Mouse (Mus musculus): Measurements from ENCODE around the gene Npas3.

Gene Npas3

DNA sequence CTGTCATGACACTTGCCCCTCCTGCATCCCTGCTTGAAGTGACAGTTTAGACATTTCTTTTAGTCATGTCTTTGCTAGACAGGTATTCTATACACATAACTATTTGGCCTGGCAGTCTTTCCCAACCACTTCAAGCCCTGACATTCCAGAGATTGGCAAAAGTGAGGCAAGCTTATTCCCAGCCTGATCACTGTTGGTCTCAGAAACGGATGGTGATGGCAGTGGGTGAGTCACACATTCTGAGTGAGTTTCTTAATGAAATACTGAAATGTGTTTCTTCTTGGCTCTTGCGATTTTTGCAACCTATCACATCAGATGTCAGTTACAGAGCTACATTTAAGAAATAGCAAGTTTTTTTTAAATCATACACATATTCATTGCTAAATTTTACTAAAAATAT lies 175.2 kb downstream of the Npas3 start:
- no peak for DNase-seq

- DNase-seq = no peak
These were observed 177.5 kb downstream of the Npas3 start for GRCm38 (mm10) chr12:53426006-53426405.

DNA sequence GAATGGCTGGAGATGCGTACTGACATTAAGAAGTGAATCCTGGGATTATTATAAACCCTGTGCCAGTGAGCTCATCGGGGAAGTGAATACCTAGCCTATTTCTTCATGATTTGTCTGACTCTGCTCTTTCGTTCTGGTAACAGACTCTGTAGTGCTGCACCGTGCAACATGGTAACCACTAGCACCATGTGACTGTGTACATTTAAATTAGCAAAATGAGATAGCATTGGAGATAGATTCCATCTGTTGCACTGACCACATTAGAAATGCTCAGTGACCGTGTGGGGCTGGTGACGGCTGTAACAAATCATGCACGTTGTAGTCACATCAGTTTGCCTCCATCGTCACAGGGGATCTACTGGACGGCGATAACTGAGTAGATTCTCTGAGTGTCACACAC lies 178.7 kb downstream of the Npas3 start:
- no peak for DNase-seq

DNA sequence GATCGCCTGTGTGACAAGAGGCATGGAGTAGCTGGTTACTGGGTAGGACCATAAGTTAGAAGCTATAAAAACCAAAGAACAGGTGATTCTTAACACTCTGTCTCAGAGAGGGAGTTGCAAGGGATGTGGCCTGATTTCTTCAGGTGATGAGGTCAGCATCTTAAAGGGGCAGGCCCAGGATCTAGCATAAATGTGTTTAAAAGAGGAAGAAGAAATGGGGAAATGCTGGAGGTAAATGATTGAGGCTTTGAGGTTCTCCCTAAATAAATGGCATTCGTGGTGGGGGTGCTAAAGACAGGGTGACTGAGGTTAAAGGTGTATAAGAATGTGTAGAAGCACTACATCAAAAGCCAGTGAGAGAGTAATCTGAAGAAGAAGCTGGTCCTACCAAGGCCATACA lies 193.6 kb downstream of the Npas3 start:
- no peak for DNase-seq

DNA sequence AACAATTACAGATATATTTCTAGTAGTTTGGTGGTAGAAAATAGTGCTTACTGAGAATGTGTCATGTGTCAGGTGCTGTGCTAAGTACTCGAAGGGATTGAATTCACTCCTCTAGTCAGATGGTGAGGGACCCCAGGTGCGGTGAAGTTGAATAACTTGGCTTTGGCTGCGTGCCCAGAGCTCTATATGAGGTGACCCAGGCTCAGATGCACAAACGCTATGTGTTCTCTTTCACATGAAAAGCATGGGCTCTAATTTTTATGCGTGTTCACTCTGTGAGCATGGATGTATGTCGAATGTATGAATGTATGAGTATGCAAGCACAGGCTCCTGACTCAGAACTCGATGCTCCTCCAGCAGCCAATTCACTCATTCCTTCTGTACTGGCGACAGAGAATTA lies 199.0 kb downstream of the Npas3 start:
- DNase-seq = no peak

GRCm38 (mm10) chr12:53448040-53448439 lies 199.6 kb downstream of the Npas3 start:
- no peak for DNase-seq

GRCm38 (mm10) chr12:53467549-53467948 lies 219.1 kb downstream of the Npas3 start:
- DNase-seq = no peak

GRCm38 (mm10) chr12:53474486-53474885 lies 226.0 kb downstream of the Npas3 start:
- DNase-seq = no peak

DNA sequence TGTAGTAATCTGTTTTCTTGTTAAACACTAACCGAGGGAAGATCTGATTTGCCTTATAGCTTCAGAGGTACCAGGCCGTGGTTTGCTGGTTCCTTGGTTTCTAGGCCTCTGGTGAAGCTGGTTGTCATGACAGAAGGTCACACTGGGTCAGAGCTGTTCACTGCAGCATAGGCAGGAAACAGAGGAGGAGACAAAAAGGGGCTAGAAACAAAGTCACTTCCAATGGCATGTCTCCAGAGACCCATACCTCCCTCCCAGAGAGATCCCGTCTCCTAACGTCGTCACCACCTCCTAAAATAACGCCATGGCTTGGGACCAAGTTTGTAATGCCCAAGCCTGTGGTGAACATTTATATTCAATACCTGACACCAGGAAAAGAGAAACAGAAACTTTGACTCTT lies 236.4 kb downstream of the Npas3 start:
- DNase-seq = no peak

DNA sequence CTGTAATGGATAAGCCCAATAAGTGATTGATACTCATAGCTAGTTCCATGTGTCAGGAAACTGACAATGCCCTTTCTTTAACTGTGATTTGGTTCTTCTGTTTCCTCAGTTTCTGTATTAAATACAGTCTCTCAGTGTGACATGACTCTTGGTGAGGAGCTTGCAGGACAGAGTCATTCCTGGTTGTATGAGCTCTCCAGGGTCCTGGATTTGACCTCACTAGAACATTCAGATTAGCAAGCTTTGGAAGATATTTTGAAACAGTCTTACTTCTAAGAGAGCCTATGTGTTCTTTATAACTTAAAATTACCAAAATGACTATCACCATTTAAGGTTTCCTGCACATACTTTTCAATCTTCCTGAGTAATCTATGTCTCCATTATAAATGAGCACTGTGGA lies 247.9 kb downstream of the Npas3 start:
- DNase-seq = no peak

DNA sequence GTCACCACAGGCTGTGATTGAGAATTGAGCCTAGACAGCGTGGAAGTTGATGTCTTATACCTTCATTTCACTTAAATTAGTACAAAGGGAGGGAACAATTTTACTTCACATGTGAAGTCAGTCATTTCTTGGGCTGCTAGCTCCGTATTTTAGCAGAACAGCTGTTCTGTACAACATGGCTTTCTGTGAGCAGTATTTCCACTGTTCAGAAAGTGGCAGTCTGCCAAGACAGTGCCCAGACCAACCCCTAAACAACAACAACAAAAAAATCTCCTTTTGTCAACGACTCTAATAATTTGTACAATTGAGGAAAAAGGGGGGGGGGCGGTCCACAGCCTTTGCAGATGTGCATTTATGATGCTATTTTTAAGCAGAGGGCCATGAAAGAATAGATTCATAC lies 266.4 kb downstream of the Npas3 start:
- no peak for DNase-seq

DNA sequence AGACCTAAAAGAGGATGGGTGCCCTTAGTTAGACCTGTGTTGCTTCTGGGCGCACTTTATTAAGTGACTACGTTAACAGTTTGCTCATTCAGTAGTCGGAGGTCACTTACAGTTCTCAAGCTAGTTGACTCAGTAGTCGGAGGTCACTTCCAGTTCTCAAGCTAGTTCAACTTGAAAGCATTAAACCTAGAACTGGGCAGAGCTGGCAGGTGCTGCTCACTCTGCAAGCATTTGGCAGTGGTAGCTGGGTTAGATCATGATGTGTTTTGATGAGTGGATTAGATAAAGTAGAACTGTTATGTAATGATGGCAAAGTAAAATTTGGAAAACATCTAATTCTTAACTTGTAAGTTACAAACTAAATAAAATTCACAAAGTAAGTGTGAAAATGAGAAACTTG lies 271.1 kb downstream of the Npas3 start:
- DNase-seq = no peak

GRCm38 (mm10) chr12:53522631-53523030 lies 274.2 kb downstream of the Npas3 start:
- no peak for DNase-seq

DNA sequence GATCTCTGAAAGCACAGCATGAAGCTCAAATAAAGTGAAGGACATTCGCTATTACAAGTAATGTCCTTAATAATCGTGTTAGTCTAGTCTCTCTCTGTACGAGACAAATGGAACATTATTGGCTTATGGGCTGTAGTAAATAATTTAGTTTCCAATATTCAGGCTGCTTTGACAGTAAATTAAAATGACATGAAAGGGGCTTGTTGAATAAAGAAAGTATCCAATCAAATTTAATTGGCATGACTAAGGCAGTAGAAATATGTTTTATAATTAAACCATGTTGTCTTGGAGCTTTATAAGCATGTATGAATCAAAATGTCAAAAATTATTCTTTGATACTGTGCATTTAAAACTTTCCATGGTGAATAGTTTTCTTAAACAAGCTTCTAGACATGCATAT lies 278.6 kb downstream of the Npas3 start:
- no peak for DNase-seq

DNA sequence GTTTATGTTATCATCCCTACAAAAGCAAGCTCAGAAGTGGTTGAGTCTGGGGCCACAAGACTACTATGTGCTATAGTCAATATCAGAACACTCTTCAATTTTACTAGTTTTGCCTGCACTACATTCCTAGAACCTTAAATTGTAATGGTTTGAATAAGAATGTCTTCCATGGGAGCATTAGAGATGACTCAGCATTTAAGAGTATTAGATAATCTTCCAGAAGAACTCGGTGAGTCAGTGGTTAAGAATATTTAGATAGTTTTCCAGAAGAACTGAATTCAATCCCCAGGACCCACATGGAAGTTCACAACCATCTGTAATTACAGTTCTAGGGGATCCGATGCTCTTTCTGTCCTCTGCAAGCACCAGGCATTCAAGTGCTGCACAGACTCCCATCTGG lies 280.9 kb downstream of the Npas3 start:
- DNase-seq = no peak

DNA sequence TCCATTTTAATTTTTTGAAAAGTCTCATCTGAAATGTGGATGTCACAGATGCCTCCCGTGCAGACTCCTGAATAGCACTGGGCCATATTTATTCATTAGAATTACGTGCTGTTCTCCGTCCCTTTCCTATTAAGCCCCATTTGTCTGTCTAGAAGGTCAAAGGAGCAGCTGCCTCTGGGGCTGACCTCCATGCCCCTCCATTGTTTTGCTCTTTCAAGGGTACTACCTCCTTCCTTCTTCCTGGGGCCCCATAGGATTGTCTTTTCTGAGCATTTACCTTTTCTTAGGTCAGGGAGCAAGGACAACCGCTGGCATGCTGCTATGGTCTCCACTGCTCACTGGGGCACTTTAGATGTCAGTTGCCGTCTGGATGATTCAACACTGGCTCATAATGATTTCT lies 288.3 kb downstream of the Npas3 start:
- DNase-seq = no peak

DNA sequence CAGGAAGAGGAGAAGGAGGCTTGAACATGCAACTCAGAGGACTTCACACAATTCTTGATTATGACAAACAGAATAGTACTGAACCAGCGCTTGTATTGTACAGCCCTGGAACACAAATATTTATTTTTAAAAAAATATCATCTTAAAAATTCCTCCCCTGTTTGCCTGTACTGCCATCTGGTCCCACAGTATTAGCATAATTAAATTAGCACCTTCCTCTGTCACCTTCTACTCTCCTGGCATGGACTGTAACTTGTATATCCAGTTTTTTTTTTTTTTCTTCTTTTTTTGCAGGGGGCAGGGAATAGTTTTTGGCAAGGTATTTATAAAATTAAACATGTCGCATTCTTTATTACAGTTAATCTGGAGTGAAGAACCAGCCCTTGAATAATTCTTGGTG lies 307.9 kb downstream of the Npas3 start:
- DNase-seq = no peak

- DNase-seq = no peak
These were observed 309.8 kb downstream of the Npas3 start for GRCm38 (mm10) chr12:53558259-53558658.

- DNase-seq = no peak
These were observed 318.4 kb downstream of the Npas3 start for GRCm38 (mm10) chr12:53566712-53567387.

GRCm38 (mm10) chr12:53581181-53581580 lies 332.7 kb downstream of the Npas3 start:
- DNase-seq = no peak

GRCm38 (mm10) chr12:53587249-53587648 lies 338.8 kb downstream of the Npas3 start:
- no peak for DNase-seq

- DNase-seq = no peak
These were observed 339.4 kb downstream of the Npas3 start for GRCm38 (mm10) chr12:53587691-53588504.

DNA sequence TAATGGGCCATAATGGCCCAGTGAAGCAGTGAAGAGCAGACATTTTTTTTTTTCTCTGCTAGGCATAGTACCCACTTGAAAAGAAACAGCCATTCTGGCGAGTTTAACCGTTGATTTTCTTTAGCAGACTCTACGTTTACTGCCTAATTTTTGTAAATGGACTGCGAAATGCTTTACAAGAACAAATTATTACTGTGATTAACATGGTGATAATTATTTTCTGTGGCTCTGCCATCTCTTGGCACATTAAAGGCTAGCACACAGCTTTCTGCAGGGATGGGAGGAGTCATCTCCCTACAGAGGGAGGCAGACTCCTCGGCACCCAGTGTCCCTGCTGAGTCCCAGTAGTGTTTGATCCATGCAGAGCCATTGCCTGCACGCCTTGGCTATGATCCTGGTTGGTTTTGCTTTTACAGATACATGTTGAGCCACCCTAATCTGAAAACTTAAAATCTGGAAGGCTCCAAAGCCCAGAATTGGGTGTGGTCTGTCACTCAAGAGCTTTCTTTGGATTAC lies 341.0 kb downstream of the Npas3 start:
- no peak for DNase-seq

- DNase-seq = no peak
These were observed 357.2 kb downstream of the Npas3 start for GRCm38 (mm10) chr12:53605661-53606060.
